Mouse (Mus musculus): ENCODE data around the gene Tead1.

Tead1 gene

DNA sequence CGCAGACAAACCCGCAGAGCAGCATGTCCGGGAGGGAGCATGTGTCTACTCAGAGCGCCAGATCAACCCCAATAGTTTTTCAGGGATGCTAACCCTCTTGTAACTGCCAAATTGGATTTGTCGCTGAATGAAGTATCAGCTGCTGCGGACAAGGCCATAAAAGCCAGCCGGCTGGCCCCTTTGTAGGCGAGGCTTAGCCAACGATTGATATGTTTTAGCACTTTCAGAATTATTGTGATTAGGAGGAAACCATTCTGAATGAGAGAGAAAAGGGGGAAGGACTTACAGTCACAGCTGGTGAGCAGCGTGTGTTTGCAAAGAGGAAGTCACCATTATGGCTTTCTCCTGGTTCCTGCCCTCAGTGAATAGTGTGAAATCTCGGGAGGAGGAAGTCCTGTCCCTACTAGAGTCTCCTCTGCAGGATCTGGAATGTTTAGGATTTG is 146.2 kb downstream of the Tead1 start:
- DNase-seq, result no peak

DNA sequence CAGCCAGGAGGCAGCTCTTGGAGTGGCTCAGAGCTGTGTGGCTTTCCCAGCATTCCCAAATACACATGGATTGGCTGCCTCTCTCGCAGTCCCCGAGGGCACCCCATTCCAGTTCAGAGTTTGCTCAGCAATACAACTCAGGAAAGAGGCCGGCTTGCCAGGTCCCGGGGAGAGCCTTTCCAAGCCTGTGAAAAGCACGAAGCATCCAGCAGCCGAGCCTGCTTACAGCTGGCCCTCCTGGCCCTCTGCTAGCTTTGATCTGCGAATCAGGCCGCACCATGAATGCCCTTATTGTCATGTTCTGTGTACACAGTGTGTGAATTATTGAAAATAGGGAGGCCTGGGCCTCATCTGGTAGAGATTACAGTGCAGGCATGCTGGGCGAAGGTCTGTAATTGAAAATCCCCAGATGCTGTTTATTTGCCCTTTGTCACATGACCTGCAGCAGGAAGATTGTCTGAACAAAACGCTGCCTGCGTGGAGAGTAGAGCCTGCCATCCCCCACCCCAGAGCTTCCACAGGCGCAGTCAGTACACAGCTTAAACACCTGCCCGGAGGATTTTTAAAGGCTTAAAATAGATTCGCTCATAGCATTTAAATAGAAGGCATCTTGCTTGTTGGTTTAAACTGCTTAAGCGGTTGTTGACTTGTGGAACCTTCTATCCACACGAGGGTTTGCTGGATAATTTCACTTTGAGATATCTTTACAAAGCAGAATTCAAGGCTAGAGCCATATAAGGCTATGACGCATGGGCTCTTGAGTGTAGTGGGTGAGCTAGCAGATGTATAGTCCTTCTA is 147.2 kb downstream of the Tead1 start:
- no peak for DNase-seq

DNA sequence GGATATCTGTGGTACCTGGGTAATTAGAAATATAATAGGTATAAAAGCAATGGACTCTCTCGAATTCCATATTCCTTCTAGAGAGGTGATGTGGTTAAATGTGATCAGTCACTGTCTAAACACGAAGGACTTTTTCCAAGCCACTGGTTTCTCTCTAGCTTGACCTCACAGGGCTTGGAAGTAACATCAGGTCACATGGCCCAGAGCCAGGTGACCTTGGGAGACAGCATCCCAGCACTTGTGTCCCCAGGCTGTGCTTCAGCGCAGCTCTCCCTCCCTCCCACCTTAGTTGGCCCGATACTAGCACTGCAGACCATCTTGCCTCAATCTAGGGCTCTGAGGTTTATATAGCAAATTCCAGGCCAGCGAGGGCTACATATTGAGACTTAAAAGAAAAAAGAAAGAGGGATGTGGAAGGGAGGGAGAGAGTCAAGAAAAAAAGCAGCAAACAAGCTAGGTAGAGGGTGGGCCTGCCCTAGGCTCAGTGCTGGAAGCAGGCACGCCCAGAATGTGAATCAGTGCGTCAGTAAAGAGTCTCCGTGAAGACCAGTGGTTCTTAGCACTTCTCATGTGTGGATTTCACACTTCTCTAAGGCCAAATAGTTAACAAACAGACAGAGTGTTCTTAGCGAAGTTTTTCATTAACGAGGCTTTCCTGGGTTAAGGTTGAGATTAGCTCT is 149.0 kb downstream of the Tead1 start:
- DNase-seq, result no peak

DNA sequence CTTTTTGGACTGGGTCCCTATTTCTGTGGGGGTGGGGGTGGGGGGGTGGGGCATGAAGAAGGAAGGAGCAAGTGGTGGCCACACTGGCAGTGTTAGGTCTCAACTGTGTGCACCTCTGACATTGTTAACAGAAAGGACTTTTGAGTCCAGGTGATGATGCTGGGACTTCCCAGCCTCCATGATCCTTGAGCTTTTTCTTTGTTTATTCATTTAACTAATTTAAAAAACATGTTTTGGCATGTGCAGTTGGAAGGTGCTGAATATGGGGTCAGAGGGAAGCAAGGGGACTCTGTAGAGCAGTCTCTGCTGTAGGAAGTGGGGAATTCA is 149.5 kb downstream of the Tead1 start:
- no peak for DNase-seq

GRCm38 (mm10) chr7:112830946-112831345 is 151.8 kb downstream of the Tead1 start:
- no peak for DNase-seq

- no peak for DNase-seq
These were observed 152.3 kb downstream of the Tead1 start for GRCm38 (mm10) chr7:112831446-112831845.

DNA sequence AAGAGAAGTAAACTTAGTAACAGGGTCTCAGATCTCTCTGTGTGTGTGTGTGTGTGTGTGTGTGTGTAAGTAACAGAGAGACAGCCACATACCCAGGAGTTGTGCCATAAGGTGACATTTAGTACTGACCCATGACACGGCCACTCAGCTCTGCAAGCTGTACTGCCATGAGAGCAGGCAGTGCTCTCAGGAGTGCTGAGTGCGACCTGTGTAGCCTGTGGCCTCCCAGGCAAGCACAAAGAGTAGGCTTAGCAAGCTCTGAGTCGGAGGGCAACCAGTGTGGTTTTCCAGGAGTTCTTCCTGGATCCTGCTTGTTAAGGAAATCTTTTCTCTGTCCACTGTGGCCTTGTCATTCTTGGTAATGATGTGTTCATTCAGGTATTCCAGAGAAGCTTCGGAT is 154.0 kb downstream of the Tead1 start:
- DNase-seq, result no peak

- no peak for DNase-seq
These were observed 157.0 kb downstream of the Tead1 start for GRCm38 (mm10) chr7:112836076-112836475.

DNA sequence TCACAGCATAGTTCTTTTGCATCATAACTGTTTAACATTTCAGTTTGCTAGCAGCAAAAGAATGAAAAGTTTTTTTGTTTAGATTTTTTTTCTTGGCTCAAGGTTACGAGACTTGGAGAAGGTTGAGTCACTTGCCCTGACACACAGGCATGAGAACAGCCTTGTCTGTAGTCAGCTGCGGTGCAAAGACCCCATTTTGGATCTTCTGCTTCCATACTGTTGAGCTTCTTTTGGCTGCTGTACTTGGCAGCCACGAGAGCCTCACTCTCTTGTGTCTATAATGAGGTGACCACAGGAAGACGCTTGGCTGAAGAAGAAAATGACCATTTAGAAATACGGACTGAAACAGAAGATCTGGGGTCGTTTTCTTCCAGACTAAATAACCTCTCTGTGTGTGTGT is 159.0 kb downstream of the Tead1 start:
- DNase-seq, result no peak

DNA sequence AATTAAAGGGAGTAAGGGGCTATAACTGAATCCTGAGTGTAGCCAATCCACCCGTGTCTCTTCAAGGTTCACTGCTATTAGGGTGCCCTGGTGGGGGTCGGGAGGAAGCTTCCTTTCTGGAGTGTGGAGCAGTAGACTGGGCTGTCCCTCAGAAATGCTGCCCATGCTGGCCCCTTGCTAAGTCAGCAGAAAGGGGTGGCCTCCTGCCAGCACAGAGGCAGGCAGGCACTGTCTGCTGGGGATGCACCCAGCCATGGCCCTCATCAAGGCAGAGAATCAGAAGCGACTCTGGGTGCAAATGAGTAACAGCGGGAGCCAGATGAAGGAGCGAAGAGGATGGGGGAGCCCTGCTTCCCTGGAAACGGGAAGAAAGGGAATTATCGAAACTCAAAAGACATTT is 161.2 kb downstream of the Tead1 start:
- DNase-seq, result no peak

GRCm38 (mm10) chr7:112840890-112841289 is 161.8 kb downstream of the Tead1 start:
- DNase-seq, result no peak

DNA sequence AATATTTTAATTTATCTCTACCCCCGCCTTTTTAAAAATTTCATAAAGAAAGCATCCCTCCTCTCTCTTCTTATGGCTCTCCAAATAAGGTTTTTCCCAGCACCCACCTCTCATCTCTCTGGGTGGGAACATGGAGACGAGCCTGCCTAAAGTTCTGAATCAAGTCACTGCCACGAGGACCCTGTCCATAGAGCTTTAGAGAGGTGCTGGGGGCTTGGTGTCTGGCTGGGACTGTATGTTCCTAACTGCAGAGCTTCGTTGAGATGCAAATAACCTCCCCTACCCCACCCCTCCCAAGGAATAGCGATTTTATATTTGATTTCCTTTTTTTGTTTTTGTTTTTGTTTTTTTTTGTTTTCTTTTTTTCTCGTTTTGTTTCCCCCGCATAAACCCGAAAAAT is 162.4 kb downstream of the Tead1 start:
- DNase-seq, result no peak

DNA sequence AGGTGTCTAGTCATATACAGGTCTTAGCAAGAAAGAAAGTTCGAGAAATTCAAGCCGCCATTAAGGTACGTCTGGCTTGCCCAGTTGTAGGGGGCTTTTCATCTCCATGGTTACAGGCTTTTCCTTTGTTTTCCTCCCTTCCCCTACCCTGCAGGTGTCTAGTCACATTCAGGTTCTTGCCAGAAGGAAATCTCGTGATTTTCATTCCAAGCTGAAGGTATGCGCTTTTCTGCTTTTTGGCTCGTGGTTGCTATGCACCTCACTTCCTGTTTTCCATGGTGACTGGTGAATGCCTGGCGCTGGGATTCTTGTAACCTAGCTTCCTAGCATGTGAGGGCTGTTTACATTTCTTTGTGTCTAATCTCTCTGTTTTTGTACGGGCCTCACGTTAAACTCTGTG is 162.8 kb downstream of the Tead1 start:
- no peak for DNase-seq

DNA sequence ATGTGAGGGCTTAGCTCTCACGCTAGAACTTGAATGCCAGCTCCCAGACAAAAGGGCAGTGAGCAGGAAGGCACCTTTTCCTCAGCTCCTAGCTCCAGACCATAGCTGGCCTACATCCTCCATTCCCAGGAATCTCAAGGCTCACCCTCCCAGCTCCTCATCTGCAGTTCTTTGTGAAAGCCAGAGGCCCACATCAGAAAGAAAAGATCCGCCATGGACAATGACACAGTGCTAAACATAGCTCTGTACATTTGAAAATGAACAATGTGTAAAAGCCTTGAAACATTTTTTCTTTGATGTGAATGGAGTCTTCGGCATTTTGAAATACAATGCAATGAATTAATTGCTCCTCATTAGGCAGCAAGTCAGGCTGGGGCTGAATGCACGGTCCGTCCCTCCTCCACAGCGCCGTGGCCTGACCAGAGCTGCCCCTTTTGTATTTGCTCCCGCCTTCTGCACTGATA is 172.2 kb downstream of the Tead1 start:
- DNase-seq, result no peak

GRCm38 (mm10) chr7:112852149-112852839 is 173.2 kb downstream of the Tead1 start:
- no peak for DNase-seq

GRCm38 (mm10) chr7:112853857-112854256 is 174.7 kb downstream of the Tead1 start:
- DNase-seq, result no peak

DNA sequence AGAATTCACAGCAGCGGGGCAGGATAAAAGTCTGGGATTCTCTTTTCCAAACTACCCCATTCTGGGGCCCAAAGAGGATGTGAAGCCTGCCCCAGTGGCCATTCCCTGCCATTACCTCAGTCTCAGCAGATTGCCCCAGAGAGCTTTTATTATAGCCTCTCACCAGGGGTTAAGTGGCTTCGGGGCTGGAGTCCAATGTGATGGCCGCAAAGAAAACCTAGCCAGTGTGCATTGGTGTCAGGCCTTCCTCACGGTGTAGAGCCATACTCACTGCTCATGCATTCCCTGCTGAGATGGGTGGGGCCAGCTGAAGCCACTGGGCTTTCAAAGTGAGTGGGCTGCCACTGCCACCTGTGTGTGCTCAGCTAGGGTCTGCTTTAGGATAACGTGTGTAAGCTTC is 175.4 kb downstream of the Tead1 start:
- no peak for DNase-seq

GRCm38 (mm10) chr7:112855419-112855818 is 176.3 kb downstream of the Tead1 start:
- DNase-seq, result no peak

DNA sequence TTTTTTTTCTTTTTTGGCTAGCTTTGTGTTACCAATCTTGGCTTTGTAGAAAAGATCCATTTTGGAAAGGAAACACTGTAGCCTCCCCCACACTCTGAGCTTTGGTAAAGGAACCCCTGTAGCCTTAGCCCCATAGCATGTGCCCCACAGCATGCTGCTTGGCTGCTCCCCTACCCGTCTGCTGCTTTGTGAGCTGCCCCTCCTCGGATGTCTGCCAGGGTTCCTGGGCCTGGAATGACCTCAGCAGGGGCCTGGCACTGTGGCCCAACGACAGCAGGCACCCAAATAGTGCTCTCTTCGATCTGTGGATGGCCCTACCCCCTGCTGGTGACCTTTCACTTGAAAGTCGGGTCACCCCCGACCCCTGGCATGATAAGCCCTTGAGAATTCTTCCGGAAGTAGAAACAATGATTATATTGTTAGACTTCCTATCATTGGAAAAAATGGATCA is 177.0 kb downstream of the Tead1 start:
- peak; percentile 94 for DNase-seq

GRCm38 (mm10) chr7:112856583-112856982 is 177.5 kb downstream of the Tead1 start:
- peak; percentile 34 for DNase-seq

GRCm38 (mm10) chr7:112859887-112860286 is 180.8 kb downstream of the Tead1 start:
- no peak for DNase-seq

DNA sequence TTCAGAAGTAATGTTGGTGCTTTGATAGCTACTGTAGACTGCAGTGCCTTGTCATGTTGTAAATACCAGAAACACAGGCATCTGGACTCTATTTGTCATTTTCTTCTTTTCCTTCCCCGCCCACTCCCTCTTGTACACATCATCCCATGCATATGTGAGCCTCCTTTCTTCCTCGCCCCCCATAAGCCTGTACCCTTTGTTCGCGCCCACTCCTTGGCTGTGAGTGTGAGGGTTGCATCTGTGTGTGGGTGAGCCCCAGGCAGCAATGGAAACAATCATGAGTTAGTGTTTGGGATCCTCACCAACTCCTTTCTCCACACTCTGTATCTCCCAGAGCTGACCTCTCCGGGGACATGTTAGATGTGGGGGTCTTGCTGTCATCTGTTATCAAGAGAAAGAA is 183.0 kb downstream of the Tead1 start:
- no peak for DNase-seq

DNA sequence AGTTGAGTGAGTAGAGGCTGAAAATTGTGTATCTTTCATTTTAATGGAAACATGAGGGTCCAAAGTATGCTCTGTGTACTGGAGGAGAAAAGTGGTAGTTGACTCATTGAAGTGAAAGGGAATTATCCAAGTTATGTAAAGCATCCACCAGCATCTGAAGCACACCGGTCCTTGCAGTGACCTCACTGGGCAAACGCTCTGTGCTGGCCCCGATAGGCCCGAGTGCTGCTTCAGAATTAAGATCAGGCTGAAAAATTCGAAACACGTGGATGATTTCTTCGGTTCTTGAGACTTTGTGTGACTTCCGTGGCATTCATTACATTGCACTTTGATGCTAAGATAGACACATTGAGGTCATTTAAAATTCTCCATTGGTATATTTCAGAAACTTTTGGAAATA is 185.1 kb downstream of the Tead1 start:
- no peak for DNase-seq

DNA sequence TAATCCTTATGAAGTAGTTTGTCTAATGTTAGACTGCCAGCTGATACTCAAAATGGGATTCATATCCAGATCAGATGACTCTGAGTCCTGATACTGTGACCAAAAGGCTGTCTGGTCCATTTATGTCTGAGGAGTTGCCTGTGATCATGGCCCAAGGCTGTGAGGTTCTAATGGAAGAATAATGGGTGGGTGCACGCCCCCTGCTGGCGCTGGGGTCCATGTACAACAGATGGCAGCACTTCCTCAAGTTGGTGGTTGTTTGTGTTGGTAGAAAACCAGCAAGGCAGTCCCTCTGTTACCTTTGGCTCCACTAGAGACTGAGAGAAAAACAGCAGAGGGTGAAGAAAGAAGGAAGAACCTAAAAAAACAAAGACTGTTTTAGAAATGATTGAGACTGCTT is 186.6 kb downstream of the Tead1 start:
- peak; percentile 38 for DNase-seq

Data from cerebellum, adult 11 months (tissue).